Mouse (Mus musculus) lung, embryonic 14.5 days (tissue): ENCODE data around the gene Cnot6l. TPM values are rescaled to one million over a fixed set of nuclear protein-coding genes. Genes with fewer than 3 reads are reported as not detected.
A peak's percentile ranks its signal among the peaks of the same experiment; 100 is the strongest.

ENCODE experiments used
- ATAC-seq: fragments of 200-750 bp; cut with Nextera tagmentation; 2 replicates; pipeline ENCODE4 v1.8.0; 2017; ENCODE audit warnings: mild to moderate bottlenecking, moderate TSS enrichment, moderate library complexity; ENCODE audit not compliant: insufficient read depth
- DNase-seq: peaks from one replicate; pipeline ENCODE4 v3.0.0-alpha.2; 2015
- H3K27ac ChIP-seq: fragments of 300-500 bp; sonication (generic); 2 replicates; pipeline ENCODE4 v1.5.1; 2014; ENCODE audit warnings: low read depth, mild to moderate bottlenecking, moderate library complexity
- H3K27me3 ChIP-seq: fragments of 300-500 bp; sonication (generic); 2 replicates; pipeline ENCODE4 v1.6.1; 2014; ENCODE audit warnings: low read length, control low read depth; ENCODE audit not compliant: insufficient read depth
- H3K36me3 ChIP-seq: fragments of 300-500 bp; sonication (generic); 2 replicates; pipeline ENCODE4 v1.6.1; 2014; ENCODE audit warnings: control low read depth; ENCODE audit not compliant: insufficient read depth
- H3K4me1 ChIP-seq: fragments of 300-500 bp; sonication (generic); 2 replicates; pipeline ENCODE4 v1.6.1; 2014; ENCODE audit warnings: antibody characterized with exemption, control low read depth; ENCODE audit not compliant: insufficient read depth
- H3K4me2 ChIP-seq: fragments of 300-500 bp; sonication (generic); 2 replicates; pipeline ENCODE4 v1.6.1; 2014; ENCODE audit warnings: mild to moderate bottlenecking
- H3K4me3 ChIP-seq: fragments of 300-500 bp; sonication (generic); 2 replicates; pipeline ENCODE4 v1.5.1; 2014; ENCODE audit warnings: low read depth, low read length
- H3K9ac ChIP-seq: fragments of 300-500 bp; sonication (generic); 2 replicates; pipeline ENCODE4 v1.6.1; 2014
- H3K9me3 ChIP-seq: fragments of 300-500 bp; sonication (generic); 2 replicates; pipeline ENCODE4 v1.6.1; 2016; ENCODE audit warnings: low read depth, low read length, control low read depth
- CTCF ChIP-seq: IDR thresholded peaks from 2 replicates; pipeline ENCODE4 v1.5.1; 2016; ENCODE audit warnings: antibody characterized with exemption, low read depth
- WGBS: fragments of 180-500 bp; shearing (Covaris S2); extraction: QIAGEN DNeasy Blood & Tissue Kit; methylation state at CpG from one replicate; pipeline ENCODE4 v1.1.7; 2014; 5-methylcytosine and 5-hydroxymethylcytosine counted together
- polyA plus RNA-seq: library from polyadenylated mRNA; unstranded; fragments of >200 nt; fragmentation: Nextera tagmentation; extraction: Ambion mirVana; gene quantifications from 2 replicates; pipeline ENCODE4 v1.2.1, GENCODE M21; 2014

Gene Cnot6l
- polyA plus RNA-seq, 1 experiment from 2014 or later: 27.4 TPM

DNA sequence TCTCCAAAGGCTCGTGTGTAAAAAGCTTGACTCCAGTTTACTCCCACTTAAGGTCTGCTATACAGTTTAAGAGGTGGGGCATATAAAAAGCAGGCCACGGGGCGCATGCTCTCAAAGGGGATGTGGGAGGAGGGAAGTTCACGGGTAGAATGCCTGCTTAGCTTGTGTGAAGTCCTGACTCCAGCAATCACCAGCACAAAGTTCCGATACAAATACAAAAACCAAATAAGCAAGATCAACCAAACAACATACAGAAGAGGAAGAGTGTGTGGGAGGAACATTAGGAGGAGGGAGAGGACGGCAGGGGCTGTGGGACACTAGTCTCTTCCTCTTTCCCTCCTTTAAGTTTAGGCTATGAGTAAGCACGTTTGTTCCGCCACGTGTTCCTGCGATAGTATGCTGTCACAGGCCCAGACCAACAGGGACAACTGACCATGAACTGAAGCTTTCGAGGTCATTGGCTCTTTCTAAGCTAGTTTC lies 12.9 kb upstream of the Cnot6l start:
- Histone ChIP-seq H3K9me3 (no peaks in the 10 kb centered on the region), H3K36me3 (no peaks in the 10 kb centered on the region), H3K4me2 (no peak overlapping the region; the same call in 1 of the 2 replicates), H3K9ac (no peak overlapping the region), H3K4me3 (no peak overlapping the region), H3K4me1 (no peaks in the 10 kb centered on the region), H3K27me3 (no peaks in the 10 kb centered on the region), H3K27ac (no peak overlapping the region)
- DNase-seq (no peak), ATAC-seq (no peak)
- no peak for TF ChIP-seq CTCF
- WGBS: 68% methylated on average over 11 of the region's 11 CpGs

GRCm38 (mm10) chr5:96176121-96176520 lies 12.2 kb upstream of the Cnot6l start:
- Histone ChIP-seq H3K4me3 (no peak overlapping the region), H3K9me3 (no peaks in the 10 kb centered on the region), H3K4me1 (no peaks in the 10 kb centered on the region), H3K9ac (no peak overlapping the region), H3K36me3 (no peaks in the 10 kb centered on the region), H3K27ac (no peak overlapping the region), H3K27me3 (no peaks in the 10 kb centered on the region), H3K4me2 (peak overlapping the region; percentile 31)
- 43% methylated on average over 9 of the region's 9 CpGs for WGBS
- DNase-seq (peak; percentile 22), ATAC-seq (no peak)
- TF ChIP-seq CTCF: no peak

DNA sequence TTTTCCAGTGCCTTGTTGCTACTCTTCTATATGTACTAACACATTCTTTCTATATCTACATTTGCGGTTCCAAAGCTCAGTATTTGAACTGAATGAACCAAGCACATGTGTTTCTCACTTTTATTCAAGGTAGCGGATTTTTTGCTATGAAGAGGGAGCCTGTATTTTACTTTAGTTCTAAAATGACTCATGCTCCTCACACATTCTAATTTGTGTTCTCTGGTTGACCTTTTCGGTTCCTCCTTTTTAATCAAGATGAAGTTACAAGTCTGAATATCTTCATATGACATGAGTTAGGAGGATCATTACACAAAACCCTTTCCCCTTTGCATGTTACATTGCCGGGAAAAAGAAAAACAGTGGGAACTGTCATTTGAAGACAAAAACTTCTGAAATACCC lies 7.8 kb upstream of the Cnot6l start:
- Histone ChIP-seq H3K4me1 (no peaks in the 10 kb centered on the region), H3K27ac (no peak overlapping the region), H3K4me3 (no peak overlapping the region), H3K9me3 (no peaks in the 10 kb centered on the region), H3K9ac (no peak overlapping the region), H3K27me3 (no peaks in the 10 kb centered on the region), H3K36me3 (no peaks in the 10 kb centered on the region), H3K4me2 (no peak overlapping the region)
- no peak for TF ChIP-seq CTCF
- ATAC-seq (no peak), DNase-seq (no peak)
- WGBS: 87% methylated on average over 4 of the region's 4 CpGs

DNA sequence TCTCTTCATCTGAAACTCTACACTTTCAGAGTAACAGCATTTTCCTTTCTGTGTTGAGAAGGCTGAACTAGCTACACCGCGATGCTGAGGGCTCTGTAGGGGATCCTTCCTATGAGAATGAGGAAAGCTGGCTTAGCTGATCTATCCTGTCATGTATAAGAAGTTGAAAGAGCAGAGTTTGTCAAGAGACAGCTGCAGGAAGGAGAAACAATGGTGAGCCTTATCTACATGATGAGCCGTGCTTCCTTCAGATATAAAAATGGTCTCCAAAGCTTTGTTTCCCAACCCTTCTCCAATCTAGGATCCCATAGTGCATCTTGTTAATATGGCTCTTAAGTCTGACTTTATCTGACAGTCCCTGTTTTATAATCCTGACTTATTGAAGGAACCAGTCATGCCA lies 6.5 kb upstream of the Cnot6l start:
- Histone ChIP-seq H3K9me3 (no peaks in the 10 kb centered on the region), H3K4me3 (no peak overlapping the region), H3K27ac (no peak overlapping the region), H3K4me2 (no peak overlapping the region), H3K27me3 (no peaks in the 10 kb centered on the region), H3K4me1 (no peaks in the 10 kb centered on the region), H3K36me3 (no peaks in the 10 kb centered on the region), H3K9ac (no peak overlapping the region)
- ATAC-seq (no peak), DNase-seq (peak; percentile 8)
- WGBS: 59% methylated on average over 3 of the region's 3 CpGs
- no peak for TF ChIP-seq CTCF

- no peak overlapping the region for H3K9ac ChIP-seq
- no peaks in the 10 kb centered on the region for H3K27me3 ChIP-seq
- 81% methylated on average over 2 of the region's 2 CpGs for WGBS
- no peak for ATAC-seq
- no peaks in the 10 kb centered on the region for H3K9me3 ChIP-seq
- no peak overlapping the region for H3K27ac ChIP-seq
- H3K4me3 ChIP-seq: no peak overlapping the region
- no peak overlapping the region for H3K4me2 ChIP-seq
- no peak for TF ChIP-seq CTCF
- H3K36me3 ChIP-seq: no peaks in the 10 kb centered on the region
- H3K4me1 ChIP-seq: peaks cover 10% of the 10 kb centered on the region; the same call in 1 of the 2 replicates
- no peak for DNase-seq
Measured at GRCm38 (mm10) chr5:96166761-96167160, 2.8 kb upstream of the Cnot6l start.

DNA sequence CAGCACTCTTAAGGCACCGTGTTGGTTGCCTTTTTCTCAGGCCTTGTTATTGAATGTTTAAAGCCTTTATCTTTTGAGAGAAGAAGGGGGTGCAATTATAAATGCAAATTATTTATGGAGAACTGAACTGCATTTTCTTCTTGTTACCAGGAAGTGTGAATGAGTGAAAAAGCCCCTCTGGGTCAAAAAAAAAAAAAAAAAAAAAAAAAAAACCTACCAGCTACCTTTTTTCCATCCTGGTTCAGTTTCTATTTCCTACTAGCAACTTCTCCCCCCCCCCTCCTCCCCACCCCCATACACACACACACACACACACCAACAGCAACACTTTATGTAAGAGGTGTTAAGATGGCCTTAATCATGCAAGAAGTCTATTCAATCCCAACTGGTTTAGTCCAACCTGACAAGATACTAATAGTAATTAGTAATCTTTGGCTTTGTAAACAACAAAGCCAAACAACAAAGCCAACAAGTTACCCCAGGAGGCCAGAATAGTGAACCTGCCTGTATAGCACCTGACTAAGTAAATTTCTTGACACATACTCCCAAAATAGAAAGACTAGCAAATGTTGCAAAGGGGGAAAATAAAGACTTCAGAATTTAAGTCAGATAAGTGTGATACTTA lies 463 bp downstream of the Cnot6l start:
- no peaks in the 10 kb centered on the region for H3K36me3 ChIP-seq
- no peak for TF ChIP-seq CTCF
- H3K4me3 ChIP-seq: peak overlapping the region; percentile 93
- H3K27me3 ChIP-seq: no peaks in the 10 kb centered on the region
- H3K9me3 ChIP-seq: no peaks in the 10 kb centered on the region
- H3K4me2 ChIP-seq: peak overlapping the region; percentile 60
- H3K27ac ChIP-seq: peak overlapping the region; percentile 99
- WGBS: 0% methylated on average over 1 of the region's 1 CpGs
- ATAC-seq: no peak
- H3K4me1 ChIP-seq: peaks cover 17% of the 10 kb centered on the region
- no peak for DNase-seq
- H3K9ac ChIP-seq: peak overlapping the region; percentile 98

- peak overlapping the region; percentile 99 for H3K27ac ChIP-seq
- peak; percentile 92 for DNase-seq
- WGBS: under 1% methylated on average over 56 of the region's 56 CpGs
- peaks cover 17% of the 10 kb centered on the region for H3K4me1 ChIP-seq
- TF ChIP-seq CTCF: no peak
- H3K9me3 ChIP-seq: no peaks in the 10 kb centered on the region
- H3K27me3 ChIP-seq: no peaks in the 10 kb centered on the region
- H3K4me3 ChIP-seq: peak overlapping the region; percentile 93
- peak; percentile 88 for ATAC-seq
- H3K4me2 ChIP-seq: peak overlapping the region; percentile 60
- peak overlapping the region; percentile 98 for H3K9ac ChIP-seq
- H3K36me3 ChIP-seq: no peaks in the 10 kb centered on the region
Measured at GRCm38 (mm10) chr5:96162399-96163331, 1.3 kb downstream of the Cnot6l start.
